Mouse (Mus musculus): ENCODE results near the gene Btbd1. TPM values are rescaled to one million over a fixed set of nuclear protein-coding genes. Genes with fewer than 3 reads are reported as not detected.

Gene Btbd1
- total and polyA plus RNA-seq, 2 experiments from 2014 or later: 96.6 to 98.6 TPM

GRCm38 (mm10) chr7:81868158-81868557, 38.9 kb upstream of the Btbd1 start:
- ATAC-seq (ENCODE audit: insufficient read depth, low read depth) (peak; percentile 78), DNase-seq (ENCODE audit: low spot score) (peak; percentile 62)
- H3K27ac ChIP-seq (ENCODE audit: low read depth): no peak overlapping the region
- 0 out of 2 replicates have a peak, but pooled peaks cover 7% of the 10 kb centered on the region for H3K4me1 ChIP-seq (ENCODE audit: control insufficient read depth, insufficient read depth)
- peaks cover 25% of the 10 kb centered on the region for H3K36me3 ChIP-seq (replicated peaks; ENCODE audit: control insufficient read depth, insufficient read depth, low read length)
- TF ChIP-seq EP300 (IDR thresholded peaks at IDR 0.05; ENCODE audit: low read depth) (no peak), CTCF (IDR thresholded peaks at IDR 0.05; ENCODE audit: low read depth) (peak; percentile 92)
- 25% methylated on average over 6 of the region's 6 CpGs for WGBS
- H3K9ac ChIP-seq (replicated peaks; ENCODE audit: low read depth, low read length): no peak overlapping the region
- no peaks in the 10 kb centered on the region for H3K9me3 ChIP-seq (replicated peaks; ENCODE audit: control insufficient read depth, low read length)
- H3K4me2 ChIP-seq (ENCODE audit: low read depth, low read length): no peak overlapping the region
- no peaks in the 10 kb centered on the region for H3K27me3 ChIP-seq (ENCODE audit: control insufficient read depth, insufficient read depth, low read length)
- no peak overlapping the region for H3K4me3 ChIP-seq (ENCODE audit: low read depth, low read length)

- no peak for DNase-seq (ENCODE audit: low spot score)
- whole genome bisulfite sequencing: 82% methylated on average over 9 of the region's 9 CpGs
Measured at GRCm38 (mm10) chr7:81867231-81867930, 38.1 kb upstream of the Btbd1 start.

GRCm38 (mm10) chr7:81865937-81866336, 36.7 kb upstream of the Btbd1 start:
- Histone ChIP-seq H3K4me1 (ENCODE audit: control insufficient read depth, insufficient read depth) (peaks cover 7% of the 10 kb centered on the region; the same call in 1 of the 2 replicates), H3K36me3 (replicated peaks; ENCODE audit: control insufficient read depth, insufficient read depth, low read length) (peaks cover 13% of the 10 kb centered on the region), H3K27me3 (ENCODE audit: control insufficient read depth, insufficient read depth, low read length) (no peaks in the 10 kb centered on the region), H3K27ac (ENCODE audit: low read depth) (no peak overlapping the region), H3K9ac (replicated peaks; ENCODE audit: low read depth, low read length) (no peak overlapping the region), H3K9me3 (replicated peaks; ENCODE audit: control insufficient read depth, low read length) (no peaks in the 10 kb centered on the region), H3K4me2 (ENCODE audit: low read depth, low read length) (no peak overlapping the region), H3K4me3 (ENCODE audit: low read depth, low read length) (no peak overlapping the region)
- DNase-seq (ENCODE audit: low spot score): no peak
- ATAC-seq (ENCODE audit: insufficient read depth, low read depth): no peak
- 91% methylated on average over 6 of the region's 6 CpGs for WGBS
- TF ChIP-seq CTCF (IDR thresholded peaks at IDR 0.05; ENCODE audit: low read depth): no peak
- TF ChIP-seq EP300 (IDR thresholded peaks at IDR 0.05; ENCODE audit: low read depth): no peak

More at GRCm38 (mm10) chr7:81867231-81867930, 38.1 kb upstream of the Btbd1 start:
- peaks cover 22% of the 10 kb centered on the region for H3K36me3 ChIP-seq (replicated peaks; ENCODE audit: control insufficient read depth, insufficient read depth, low read length)
- no peak overlapping the region for H3K27ac ChIP-seq (ENCODE audit: low read depth)
- peaks cover 7% of the 10 kb centered on the region; the same call in 1 of the 2 replicates for H3K4me1 ChIP-seq (ENCODE audit: control insufficient read depth, insufficient read depth)
- TF ChIP-seq EP300 (IDR thresholded peaks at IDR 0.05; ENCODE audit: low read depth) (no peak), CTCF (IDR thresholded peaks at IDR 0.05; ENCODE audit: low read depth) (no peak)
- ATAC-seq (ENCODE audit: insufficient read depth, low read depth): no peak
- H3K4me3 ChIP-seq (ENCODE audit: low read depth, low read length): no peak overlapping the region
- H3K4me2 ChIP-seq (ENCODE audit: low read depth, low read length): no peak overlapping the region
- H3K9me3 ChIP-seq (replicated peaks; ENCODE audit: control insufficient read depth, low read length): no peaks in the 10 kb centered on the region
- H3K9ac ChIP-seq (replicated peaks; ENCODE audit: low read depth, low read length): no peak overlapping the region
- H3K27me3 ChIP-seq (ENCODE audit: control insufficient read depth, insufficient read depth, low read length): no peaks in the 10 kb centered on the region

- Histone ChIP-seq H3K4me3 (ENCODE audit: low read depth, low read length) (no peak overlapping the region), H3K27me3 (ENCODE audit: control insufficient read depth, insufficient read depth, low read length) (no peaks in the 10 kb centered on the region), H3K27ac (ENCODE audit: low read depth) (no peak overlapping the region), H3K4me1 (ENCODE audit: control insufficient read depth, insufficient read depth) (peaks cover 10% of the 10 kb centered on the region), H3K9ac (replicated peaks; ENCODE audit: low read depth, low read length) (no peak overlapping the region), H3K9me3 (replicated peaks; ENCODE audit: control insufficient read depth, low read length) (no peaks in the 10 kb centered on the region), H3K36me3 (replicated peaks; ENCODE audit: control insufficient read depth, insufficient read depth, low read length) (peaks cover 8% of the 10 kb centered on the region; the same call in 1 of the 2 replicates), H3K4me2 (ENCODE audit: low read depth, low read length) (no peak overlapping the region)
- TF ChIP-seq EP300 (IDR thresholded peaks at IDR 0.05; ENCODE audit: low read depth) (no peak), CTCF (IDR thresholded peaks at IDR 0.05; ENCODE audit: low read depth) (no peak)
- no peak for ATAC-seq (ENCODE audit: insufficient read depth, low read depth)
- DNase-seq (ENCODE audit: low spot score): no peak
- 85% methylated on average over 6 of the region's 6 CpGs for WGBS
Measured at GRCm38 (mm10) chr7:81864552-81864951, 35.3 kb upstream of the Btbd1 start.

GRCm38 (mm10) chr7:81862587-81863583, 33.7 kb upstream of the Btbd1 start:
- 61% methylated on average over 24 of the region's 24 CpGs for WGBS
- Histone ChIP-seq H3K4me2 (ENCODE audit: low read depth, low read length) (peak overlapping the region; percentile 40), H3K27me3 (ENCODE audit: control insufficient read depth, insufficient read depth, low read length) (no peaks in the 10 kb centered on the region), H3K36me3 (replicated peaks; ENCODE audit: control insufficient read depth, insufficient read depth, low read length) (0 out of 2 replicates have a peak, but pooled peaks cover 8% of the 10 kb centered on the region), H3K9ac (replicated peaks; ENCODE audit: low read depth, low read length) (no peak overlapping the region), H3K4me3 (ENCODE audit: low read depth, low read length) (no peak overlapping the region; the same call in 1 of the 2 replicates), H3K9me3 (replicated peaks; ENCODE audit: control insufficient read depth, low read length) (no peaks in the 10 kb centered on the region), H3K27ac (ENCODE audit: low read depth) (peak overlapping the region; percentile 86), H3K4me1 (ENCODE audit: control insufficient read depth, insufficient read depth) (peaks cover 16% of the 10 kb centered on the region)
- DNase-seq (ENCODE audit: low spot score): no peak
- ATAC-seq (ENCODE audit: insufficient read depth, low read depth): no peak
- TF ChIP-seq CTCF (IDR thresholded peaks at IDR 0.05; ENCODE audit: low read depth) (no peak), EP300 (IDR thresholded peaks at IDR 0.05; ENCODE audit: low read depth) (no peak)
